Mouse (Mus musculus): ENCODE data around the gene Agbl4.

GRCm38 (mm10) chr4:110397618-110398045 is at the start of gene Agbl4:
- TF ChIP-seq HCFC1 (IDR thresholded peaks at IDR 0.05; ENCODE audit: borderline replicate concordance, insufficient read depth, low read length) (no peak), ZNF384 (IDR thresholded peaks at IDR 0.05; ENCODE audit: low read depth, low read length) (no peak), ZC3H11A (IDR thresholded peaks at IDR 0.05; ENCODE audit: borderline replicate concordance, low read depth, low read length) (no peak), MAFK (IDR thresholded peaks at IDR 0.05; ENCODE audit: insufficient read depth, low read depth, low read length) (no peak), CHD2 (IDR thresholded peaks at IDR 0.05; ENCODE audit: low read depth, low read length) (no peak)

All from ES-E14 (cell line).